Mouse (Mus musculus): Measurements from ENCODE around the gene Kcnip4.

Kcnip4 gene

DNA sequence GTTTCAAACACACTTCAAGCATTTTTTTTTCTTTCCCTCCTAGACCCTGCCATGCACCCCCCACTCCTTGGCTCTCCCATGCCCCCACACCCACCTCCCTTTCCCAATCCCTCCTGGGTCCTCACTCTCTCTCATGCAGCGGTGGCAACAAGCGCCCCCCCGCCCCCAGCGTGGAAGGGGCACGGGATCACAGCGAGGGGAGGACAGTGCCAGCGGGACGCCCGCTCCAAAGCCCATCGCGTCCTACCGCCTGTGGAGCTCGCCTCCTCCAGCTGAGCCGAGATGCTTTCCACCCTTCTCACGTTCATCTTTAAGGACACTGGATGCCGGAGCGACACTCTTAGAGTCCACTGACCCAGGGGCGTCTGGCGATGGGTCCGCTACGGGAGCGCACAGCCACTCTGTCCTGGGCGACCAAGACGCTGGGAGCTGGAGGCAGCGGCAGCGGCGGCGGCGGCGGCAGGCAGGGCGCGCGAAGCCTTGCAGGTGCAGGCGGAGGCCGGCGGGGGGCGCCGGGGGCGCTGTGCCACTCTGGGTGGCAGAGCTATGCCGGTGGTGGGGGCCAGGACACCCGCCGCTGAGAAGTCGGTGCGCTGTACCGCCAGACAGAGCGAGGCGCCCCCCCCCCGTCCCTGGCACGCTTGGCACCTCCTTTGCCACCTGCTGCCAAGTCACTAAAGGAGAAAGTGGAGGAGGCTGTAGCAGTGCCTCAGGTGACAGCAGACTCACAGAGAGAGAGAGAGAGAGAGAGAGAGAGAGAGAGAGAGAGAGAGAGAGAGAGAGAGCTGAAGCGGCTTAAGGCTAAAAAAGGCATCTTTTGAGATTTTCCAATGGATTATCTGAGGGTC lies at the start of gene Kcnip4:
Gene Kcnip4 (minus strand): TSS at position 514 of the 848 bp plus-strand sequence.
- DNase-seq = peak; percentile 69

DNA sequence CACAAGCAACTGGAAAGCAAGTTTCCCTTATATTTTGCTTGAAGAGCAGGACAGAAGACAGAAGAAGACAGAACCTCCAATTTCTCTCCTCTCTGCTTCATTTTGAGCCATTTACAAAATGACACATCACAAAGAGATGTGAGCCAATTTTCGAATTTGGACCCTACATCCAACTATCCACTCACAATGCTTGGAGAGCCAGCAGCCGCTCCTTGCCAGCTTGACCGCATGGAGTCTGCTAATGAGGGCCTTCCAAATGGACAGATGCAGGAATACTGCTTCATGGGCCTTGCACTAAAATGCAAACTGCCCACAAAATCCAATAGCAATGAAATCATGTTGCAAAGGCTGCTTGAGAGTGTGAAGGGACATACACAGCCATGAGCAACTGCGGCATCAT lies 47.2 kb upstream of the Kcnip4 start:
- no peak for DNase-seq

DNA sequence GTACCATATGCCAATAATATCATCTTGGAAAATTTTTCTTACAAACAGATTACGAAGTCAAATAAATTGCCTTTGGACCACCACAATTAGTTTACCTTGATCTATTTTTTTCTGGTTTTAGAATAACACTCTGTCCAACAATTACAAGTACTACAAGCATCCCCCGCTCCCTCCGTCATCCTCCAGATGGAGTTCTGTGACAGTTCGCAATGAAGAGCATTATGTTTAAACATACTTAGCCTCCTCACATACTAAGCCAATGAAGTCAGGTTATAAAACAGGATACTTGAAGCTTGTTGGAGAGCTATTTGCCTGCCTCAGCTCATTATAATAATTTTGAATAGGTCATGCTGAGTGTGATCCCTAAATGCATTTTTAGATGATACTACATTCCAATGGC lies 39.0 kb upstream of the Kcnip4 start:
- DNase-seq = no peak

DNA sequence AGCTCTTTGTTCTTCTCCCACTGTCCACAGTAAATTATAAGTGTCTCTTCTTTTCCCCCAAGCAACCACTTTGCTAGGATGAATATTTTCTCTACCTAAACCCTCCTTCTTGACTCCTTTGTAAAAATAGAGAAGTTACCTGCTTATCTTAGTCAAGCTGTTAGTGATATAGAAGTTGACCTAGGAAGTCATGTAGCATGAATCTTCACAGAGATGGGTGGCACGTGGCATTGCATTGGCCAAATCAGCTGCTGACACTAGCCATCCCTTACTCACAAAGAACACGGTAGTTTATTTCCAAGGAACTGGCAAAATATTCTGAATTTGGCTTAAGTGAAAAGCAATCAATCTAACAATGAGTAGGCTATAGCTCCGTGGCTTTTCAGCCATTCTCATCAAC lies 32.7 kb upstream of the Kcnip4 start:
- DNase-seq = no peak

DNA sequence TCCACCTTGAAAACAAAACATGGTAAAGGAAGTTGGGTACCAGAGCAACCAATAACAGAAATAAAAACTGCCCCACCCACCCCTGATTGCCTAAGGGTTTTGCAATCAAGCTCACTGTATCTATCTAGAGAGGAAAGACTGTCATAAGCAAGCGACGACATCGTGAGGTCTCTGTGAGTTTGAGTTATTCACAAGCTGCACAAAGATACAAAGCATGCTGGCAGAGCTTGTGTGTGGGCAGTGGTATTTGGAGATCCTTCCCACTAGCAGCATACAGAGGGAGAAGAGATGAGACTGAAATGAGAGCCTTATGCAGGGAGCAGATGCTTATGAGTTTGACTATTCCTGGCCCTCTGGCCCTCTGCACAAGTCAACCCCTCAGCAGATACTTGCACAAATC lies 23.2 kb upstream of the Kcnip4 start:
- DNase-seq = no peak

DNA sequence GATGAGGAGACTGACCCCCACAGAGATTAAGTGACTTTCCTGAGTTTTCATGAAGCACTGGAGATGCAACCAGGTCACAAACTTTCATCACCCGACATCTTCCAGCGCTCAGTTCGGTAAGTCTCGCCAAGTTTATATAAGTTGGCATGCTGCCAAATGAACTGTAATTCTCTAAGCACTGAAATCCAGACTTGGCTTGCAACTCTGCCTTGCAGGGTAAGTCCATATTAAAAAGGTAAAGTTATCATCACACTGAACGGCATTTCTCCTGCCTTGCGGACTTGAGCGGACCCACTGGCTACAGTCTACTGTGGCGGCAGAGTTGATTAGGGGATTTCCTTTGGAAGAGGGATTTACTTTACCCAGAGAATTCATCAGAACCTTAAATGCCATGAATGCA lies 4.7 kb upstream of the Kcnip4 start:
- peak; percentile 22 for DNase-seq

DNA sequence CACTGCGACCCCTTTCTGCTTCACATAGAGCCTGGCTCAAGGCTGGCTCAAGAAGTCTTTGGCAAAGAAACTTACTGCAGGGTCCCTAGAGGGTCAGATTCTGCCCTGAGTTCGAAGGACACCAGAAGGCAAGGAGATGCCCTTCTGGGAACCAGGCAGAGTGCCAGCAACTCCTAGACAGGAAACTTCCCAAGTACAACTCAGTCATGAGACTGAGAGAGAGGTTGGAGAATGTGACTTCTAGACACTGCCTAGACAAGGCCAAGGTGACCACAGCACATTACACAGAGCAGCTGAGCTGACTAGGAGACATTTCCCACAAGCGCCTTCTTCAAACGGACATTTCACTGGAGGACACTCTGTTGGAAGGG lies 520 bp upstream of the Kcnip4 start:
- DNase-seq = peak; percentile 24

DNA sequence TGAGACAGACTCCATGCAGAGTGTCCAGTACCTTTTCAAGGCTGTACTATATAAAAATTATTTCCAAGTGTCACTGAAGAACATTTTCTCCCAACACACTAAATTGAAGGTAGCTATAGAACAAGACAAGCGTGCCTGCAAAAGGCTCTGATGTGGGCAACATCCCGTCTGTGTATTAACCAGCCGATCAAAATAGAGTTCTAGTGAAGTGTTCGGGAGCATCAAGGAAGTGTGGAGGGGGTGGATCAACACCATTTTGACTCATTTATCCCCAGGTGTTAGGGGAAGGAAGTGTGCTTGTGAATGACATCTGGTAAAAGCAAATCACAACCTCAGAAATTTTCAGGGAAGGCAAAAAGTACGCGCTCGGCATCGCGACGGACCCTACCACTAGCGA lies 712 bp downstream of the Kcnip4 start:
- DNase-seq = no peak

DNA sequence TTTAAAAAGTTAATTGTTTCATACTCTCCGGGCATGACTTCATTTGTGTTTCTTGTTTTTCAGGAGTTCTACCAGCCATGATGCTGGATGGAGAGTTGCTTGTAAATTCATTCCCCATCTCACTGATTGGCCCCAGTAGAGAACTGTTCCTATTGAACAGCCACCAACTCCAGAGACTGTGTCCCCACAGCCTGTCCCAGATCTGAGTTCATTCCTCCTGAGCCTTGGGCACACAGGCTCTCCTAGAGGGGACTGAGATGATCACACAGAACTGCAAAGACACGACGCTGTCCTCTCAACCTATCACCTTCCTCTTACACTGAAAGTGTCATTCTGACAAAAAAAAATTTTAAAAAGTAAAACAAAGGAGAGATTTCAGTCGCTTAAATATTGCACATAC lies 1.7 kb downstream of the Kcnip4 start:
- no peak for DNase-seq

DNA sequence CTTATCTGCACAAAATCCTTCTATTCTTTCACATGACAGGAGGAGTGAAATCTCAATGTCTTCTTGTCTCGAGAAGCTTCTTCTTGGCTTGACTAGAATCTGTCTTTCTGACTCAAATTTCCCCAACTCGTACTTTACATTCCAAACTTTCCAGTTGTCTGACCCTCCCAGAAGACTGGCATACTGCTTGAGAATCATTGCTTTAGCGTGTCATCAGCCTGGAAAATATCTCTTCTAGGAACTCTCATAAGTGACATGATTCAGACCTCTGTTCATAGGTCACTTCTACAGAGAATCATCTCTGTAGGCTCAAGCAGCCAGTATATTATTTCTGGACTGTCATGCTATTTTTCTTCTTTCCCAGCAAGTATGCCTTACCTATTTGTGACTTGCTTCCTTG lies 26.0 kb downstream of the Kcnip4 start:
- no peak for DNase-seq

DNA sequence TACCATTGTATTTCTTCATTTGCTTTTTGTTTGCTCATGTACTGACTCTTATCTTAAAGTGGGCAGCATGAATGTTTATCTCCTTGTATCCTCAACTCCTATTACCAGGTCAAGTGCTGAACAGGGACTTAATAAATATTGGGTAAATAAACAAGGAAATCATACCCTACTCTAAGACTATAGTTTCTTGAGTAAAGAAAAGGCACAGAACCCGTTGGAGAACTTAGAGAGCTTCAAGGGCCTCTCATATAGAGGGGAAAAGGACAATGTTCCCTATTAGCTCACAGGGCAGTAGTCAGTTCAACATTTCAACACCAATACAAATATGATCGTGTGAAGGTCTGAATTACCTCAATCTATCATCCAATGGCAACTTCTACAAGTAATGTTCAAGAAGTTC lies 37.4 kb downstream of the Kcnip4 start:
- no peak for DNase-seq

DNA sequence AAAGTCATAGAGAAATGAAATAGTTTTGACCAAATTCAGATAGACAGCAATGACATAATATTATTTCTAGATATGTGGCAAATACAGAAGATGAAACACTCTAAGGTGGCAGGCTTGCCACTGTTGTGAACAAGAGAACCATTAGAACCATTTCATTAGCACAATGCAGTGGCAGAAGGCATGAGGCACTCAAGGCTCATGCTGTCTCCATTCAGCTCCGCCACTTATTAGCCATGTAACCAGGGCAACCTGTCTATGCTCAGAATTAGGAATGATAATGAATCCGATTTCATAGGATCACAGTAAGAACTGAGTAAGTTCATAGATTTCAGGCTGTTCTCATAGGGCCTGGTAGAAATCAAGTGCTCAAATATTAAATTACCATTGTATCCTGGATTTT lies 54.0 kb downstream of the Kcnip4 start:
- no peak for DNase-seq

DNA sequence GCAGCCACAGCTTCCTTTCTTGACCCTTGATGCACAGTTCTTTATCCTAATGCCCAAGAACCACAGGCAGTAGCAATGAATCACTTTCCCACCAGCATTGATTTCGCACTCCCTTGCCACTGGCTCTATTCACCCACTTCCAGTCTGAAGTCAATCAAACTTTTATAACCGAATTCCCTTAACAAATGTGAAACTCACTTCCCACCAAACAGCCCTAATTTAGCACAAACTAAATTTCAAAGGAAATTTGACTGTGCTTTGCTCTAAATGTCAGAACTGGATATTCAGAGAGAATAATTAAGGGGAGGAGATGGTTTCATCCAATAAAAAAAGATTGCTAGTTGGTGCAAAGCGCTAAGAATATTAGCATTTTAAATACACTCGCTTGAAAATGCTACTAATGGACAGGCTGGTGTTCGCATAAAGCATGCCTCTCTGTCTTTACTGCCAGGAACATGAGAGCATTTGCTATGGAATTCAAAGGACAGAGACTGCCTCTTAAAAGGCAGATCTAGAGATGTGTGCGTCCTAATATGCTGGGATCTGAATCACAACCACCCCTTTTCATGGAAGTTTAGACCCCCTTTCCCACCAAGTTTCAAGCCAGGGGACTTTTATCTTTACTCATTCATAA lies 63.9 kb downstream of the Kcnip4 start:
- no peak for DNase-seq

DNA sequence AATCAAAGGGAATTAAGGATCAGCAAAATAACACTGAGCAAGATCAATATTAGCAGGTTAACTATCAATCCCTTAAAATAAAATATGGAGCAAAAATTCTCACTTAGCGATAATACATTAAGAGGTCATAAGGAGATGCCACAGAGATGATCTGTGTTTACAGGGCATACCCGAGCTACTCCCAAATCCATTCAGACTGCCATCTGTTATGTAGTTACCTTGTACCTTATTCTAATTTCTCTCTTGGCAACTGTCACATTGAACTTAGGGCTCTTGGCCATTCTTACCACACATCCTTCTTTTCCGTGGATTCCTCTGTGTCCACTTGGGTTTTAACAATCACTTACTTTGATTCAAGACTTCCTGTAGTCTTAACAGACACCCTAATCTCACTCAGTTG lies 71.6 kb downstream of the Kcnip4 start:
- no peak for DNase-seq

DNA sequence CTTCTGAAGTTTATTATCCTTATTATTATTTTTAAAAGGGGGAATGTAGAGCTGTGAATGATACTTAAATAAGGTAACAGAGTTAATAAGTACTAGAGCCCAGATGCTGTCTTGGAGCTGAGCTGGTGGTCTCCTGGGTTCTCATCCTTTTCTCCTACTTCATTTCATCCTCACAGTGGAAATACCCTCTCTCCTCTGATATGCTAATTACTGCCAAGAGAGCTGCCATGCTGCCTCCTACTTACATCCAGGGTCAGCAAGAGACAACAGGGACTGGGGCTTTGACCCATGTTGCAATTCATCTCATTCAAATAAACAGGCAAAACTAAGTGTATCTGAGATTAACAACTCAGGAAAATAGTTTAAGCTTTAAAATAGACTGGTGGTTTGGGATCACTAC lies 73.4 kb downstream of the Kcnip4 start:
- DNase-seq = no peak

DNA sequence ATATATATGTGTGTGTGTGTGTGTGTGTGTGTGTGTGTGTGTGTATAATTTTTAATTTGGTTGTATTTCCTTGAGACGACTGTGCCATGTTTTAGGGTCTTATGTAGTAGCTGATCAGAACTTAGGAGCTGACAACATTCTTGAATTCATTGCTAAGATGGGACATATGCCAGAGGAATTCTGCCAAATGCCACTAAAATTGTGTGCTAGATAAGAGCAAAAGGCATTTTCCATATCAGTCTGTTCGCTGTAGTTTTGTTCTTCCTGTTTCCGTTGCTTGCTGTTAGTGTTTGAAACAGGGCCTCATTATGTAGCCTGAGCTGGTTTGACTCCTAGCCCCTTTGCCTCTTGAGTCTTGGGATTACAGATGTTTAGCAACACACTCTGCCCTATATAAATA lies 73.8 kb downstream of the Kcnip4 start:
- no peak for DNase-seq

DNA sequence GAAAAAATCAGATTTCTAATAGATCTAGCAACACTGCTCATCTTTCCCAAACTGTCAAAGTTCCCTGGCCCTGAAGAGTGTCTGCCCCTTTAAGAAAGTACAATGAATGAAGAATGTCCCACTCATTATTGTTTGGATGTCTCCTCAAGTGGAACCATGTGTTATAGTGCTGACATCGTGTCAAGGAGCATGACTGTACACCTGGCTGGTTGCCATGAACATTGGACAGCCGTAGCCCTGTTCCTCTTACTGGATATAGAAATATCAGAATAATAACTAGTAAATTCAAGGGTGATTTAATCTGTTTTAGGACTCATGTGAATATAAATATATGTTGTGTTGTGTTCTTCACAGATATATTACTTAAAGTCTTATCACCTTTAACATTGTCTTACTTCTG lies 87.5 kb downstream of the Kcnip4 start:
- peak; percentile 12 for DNase-seq

DNA sequence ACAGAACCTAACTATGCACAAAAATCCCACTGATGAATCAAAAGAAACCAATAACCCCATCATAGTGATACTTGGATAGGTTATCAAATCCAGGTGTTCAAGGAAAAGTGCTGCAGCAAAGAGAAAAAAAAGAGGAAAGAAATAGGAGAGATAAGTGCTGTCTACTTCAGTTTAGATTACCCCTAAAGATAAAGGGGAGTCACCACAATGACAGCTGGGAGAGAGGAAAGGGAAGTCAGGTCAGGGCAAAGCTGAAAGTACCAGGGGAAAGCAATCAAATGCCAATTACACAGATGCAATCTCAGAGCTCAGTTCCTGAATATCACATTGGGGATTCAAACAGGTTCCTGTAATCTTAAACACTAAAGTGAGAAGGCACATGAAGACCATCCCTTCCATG lies 97.0 kb downstream of the Kcnip4 start:
- no peak for DNase-seq

DNA sequence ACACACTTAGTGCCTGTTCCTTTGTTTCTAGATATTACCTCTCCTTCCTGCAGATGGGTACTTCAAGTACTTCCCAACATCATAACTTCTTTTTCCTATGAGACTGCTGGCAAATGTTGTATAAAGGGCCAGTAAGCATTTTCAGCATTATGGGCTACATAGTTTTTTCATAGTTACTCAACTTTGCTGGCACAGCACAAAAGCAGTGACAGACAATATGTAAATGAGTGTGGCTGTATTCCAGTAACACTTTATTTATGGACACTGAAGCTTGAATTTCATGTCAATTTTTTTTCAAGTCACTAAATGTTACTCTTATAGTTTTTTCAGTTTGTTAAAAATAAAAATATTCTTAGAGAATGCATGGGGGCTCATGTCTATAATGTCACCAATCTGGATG lies 105.0 kb downstream of the Kcnip4 start:
- no peak for DNase-seq

DNA sequence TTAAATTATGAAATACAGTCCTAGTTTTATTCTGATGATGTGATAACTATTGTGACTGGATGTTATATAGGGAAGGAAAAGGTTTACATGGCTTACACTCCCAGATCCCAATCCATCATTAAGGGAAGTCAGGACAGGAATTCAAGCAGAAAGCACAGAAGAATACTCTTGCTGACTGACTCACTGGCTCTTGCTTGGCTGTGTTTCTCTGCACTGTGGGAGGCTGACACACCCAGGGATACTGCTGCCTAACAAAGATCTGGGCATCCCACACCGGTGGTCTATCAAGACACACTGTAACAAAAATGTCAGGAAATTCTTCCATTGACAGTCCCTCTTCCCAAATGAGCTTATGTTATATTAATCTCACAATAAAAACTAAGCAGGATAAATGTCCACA lies 116.4 kb downstream of the Kcnip4 start:
- no peak for DNase-seq

DNA sequence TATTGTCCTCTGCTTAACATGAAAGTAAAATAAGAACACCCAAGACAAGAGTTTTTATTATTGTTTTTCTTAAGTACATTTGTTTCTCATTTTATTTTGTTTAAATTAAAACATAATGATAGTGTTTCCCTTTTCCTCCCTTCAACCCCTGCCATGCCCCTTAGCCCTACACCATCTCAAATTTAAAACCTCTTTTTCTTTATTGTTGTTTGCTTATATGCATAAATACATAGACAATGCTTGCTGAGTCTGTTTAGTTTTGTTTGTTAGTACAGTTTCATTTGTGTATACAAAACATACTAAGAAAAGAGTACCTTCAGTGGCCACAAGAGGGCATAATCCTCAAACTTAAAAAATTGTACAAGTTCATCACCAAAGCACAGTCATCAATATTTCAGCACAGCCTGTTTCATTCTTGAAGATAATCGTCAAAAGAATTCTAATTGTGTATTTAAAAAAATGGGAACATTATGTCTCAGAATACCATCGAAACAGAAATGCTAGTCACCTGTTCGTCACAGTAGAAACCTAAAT lies 154.1 kb downstream of the Kcnip4 start:
- peak; percentile 67 for DNase-seq

DNA sequence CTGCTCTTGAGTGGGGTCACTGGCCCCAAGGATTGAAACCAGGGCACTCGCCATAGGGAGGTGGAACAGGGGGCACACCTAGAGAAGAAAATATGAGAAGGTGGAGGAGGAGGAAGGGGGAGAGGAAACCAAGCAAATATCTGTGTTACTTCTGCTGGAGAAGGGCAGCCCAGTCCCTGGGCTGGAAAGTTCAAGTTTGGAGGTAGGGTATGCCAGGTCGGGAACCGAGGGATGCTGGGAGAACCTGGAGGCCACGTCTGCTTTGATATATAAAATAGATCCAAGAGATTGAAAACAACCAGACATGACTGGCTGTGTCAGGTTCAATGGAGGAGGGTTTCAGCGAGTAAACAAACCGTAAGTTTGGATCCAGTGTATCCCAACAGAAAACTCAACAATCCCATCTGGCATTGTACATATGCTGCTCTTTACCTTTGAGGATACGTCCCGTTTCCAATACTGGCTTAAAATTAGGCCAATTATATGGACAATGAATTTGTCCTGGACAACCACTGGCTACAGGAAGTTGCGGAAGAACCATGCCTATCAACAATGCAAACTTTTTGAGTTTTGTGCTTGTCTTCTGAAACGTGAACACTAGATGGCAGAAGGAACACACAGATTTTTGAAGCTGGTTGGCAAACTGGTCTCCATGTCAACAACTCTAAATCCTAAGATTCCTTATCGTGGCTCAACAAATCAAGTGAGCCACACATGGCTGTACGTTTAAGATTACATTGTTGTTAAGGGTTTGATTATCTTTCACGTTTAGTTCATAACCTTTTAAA lies 155.9 kb downstream of the Kcnip4 start:
- DNase-seq = peak; percentile 75

DNA sequence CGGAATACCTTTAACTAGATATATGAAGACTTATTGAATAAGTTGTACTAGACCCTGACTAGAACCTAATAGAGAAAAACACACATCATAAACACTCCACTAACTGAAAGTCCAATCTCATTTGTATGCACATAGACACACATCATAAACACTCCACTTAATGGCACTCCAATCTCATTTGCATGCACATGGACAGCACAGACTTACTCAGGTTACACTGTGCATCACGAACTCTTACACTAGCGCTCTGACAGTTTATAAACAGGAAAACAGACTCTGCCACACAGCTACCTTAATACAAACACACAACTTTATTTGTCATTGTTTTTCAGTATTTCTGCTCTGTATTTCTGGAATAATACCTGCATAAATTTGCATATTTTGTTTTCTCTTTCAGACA lies 168.3 kb downstream of the Kcnip4 start:
- DNase-seq = no peak

DNA sequence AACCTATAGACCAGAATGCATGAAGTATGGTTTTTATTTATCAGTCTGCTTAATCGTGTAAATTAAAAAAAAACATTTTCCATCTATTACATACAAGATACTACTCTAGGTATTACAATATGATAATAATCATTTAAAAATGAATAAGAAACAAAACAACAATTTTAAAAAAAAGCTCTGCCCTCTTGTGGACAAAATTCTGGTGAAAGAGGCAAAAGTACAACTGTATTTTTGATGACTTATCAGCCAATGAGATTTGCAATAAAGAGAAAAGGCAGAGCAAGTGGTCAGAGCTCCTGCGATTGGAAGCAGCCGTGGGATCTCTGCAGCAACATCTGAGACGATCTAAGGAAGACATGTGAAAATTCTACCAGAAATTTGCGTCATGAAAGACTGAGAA lies 172.6 kb downstream of the Kcnip4 start:
- no peak for DNase-seq

All from retina, postnatal 1 day (tissue).